13 mouse cellular contexts compared by ENCODE assay signal in genomic region chr17:26974547-26974946, GRCm38 (mm10). TPM values are rescaled to one million over a fixed set of nuclear protein-coding genes. Genes with fewer than 3 reads are reported as not detected.
A peak's percentile ranks its signal among the peaks of the same experiment; 100 is the strongest.
DNase-seq lines count a peak whose midpoint lies in the region; ATAC-seq and TF ChIP-seq lines count a peak whose summit lies in the region.
"Had no signal": no experiment of that assay in that cellular context is flagged by ENCODE, and none has a peak within 500 bp of the region (broad histone marks: within the 10 kb centered on the region; RNA-seq: fewer than 3 reads in every experiment).

No protein-coding gene starts in this region.

- ATAC-seq in hindbrain, embryonic 11.5 days (ENCODE audit: low FRiP score) = no peak
- ATAC-seq in embryonic facial prominence, embryonic 15.5 days (ENCODE audit: insufficient number of reproducible peaks, low FRiP score, low TSS enrichment, low read depth) = no peak
- ATAC-seq in limb, embryonic 13.5 days (ENCODE audit: low FRiP score, low read depth) = no peak
- no peak for ATAC-seq in monocyte, adult 5-6 weeks (replicated peaks; ENCODE audit: insufficient number of reproducible peaks, low FRiP score, low TSS enrichment, poor library complexity, severe bottlenecking)
- ATAC-seq: CD4-positive, CD25-positive, alpha-beta regulatory T cell, adult 4 months had no signal

- intact Hi-C loops in left cerebral cortex, postnatal 4 days (cut with DNase I) = no loop called here

- TF ChIP-seq POLR2A in CH12.LX (IDR thresholded peaks at IDR 0.05; ENCODE audit: low read depth, low read length) = no peak

- in situ Hi-C loops in CH12.LX (cut with MboI; ENCODE audit: low pct_ligation_motif_present, low pct_unique_long_range_greater_than_20kb, low sequenced_read_pairs) = no loop called here

- H3K36me3 ChIP-seq in hindbrain, embryonic 10.5 days = peaks cover 68% of the 10 kb centered on the region
- 0 out of 2 replicates have a peak, but pooled peaks cover 4% of the 10 kb centered on the region for H3K36me3 ChIP-seq in hindbrain, embryonic 11.5 days (ENCODE audit: control insufficient read depth, insufficient read depth, low read length)
- H3K36me3 ChIP-seq in CH12.LX (replicated peaks in 1 of 2; ENCODE audit: control insufficient read depth in 1 of 2, insufficient read depth in 1 of 2, low read length in 1 of 2) = peaks cover 34 to 53% of the 10 kb centered on the region in 2 experiments
- H3K36me3 ChIP-seq in embryonic facial prominence, embryonic 15.5 days = peaks cover 53% of the 10 kb centered on the region
- H3K36me3 ChIP-seq in limb, embryonic 13.5 days = peaks cover 60% of the 10 kb centered on the region

- dilution Hi-C loops in CH12.LX (cut with MboI; ENCODE audit: extremely low pct_ligation_motif_present, extremely low pct_unique_long_range_greater_than_20kb, low sequenced_read_pairs) = no loop called here

- no peak for TF ChIP-seq EP300 in CH12.LX (IDR thresholded peaks at IDR 0.05; ENCODE audit: low read length)

- H3K4me1 ChIP-seq in hindbrain, embryonic 10.5 days (replicated peaks) = peaks cover 52% of the 10 kb centered on the region
- peaks cover 6% of the 10 kb centered on the region; the same call in 1 of the 2 replicates for H3K4me1 ChIP-seq in hindbrain, embryonic 11.5 days (replicated peaks; ENCODE audit: control insufficient read depth, insufficient read depth, low read length)
- peaks cover 22 to 58% of the 10 kb centered on the region in 2 experiments for H3K4me1 ChIP-seq in CH12.LX (ENCODE audit: control insufficient read depth in 1 of 2, insufficient read depth in 2 of 2)
- H3K4me1 ChIP-seq in embryonic facial prominence, embryonic 15.5 days = peaks cover 45% of the 10 kb centered on the region
- H3K4me1 ChIP-seq in limb, embryonic 13.5 days = peaks cover 46% of the 10 kb centered on the region

- H3K27me3 ChIP-seq in hindbrain, embryonic 10.5 days (ENCODE audit: insufficient read depth, poor library complexity, severe bottlenecking) = no peaks in the 10 kb centered on the region
- no peaks in the 10 kb centered on the region for H3K27me3 ChIP-seq in hindbrain, embryonic 11.5 days (ENCODE audit: control insufficient read depth, insufficient read depth, low read length)
- H3K27me3 ChIP-seq in CH12.LX (replicated peaks) = no peaks in the 10 kb centered on the region
- H3K27me3 ChIP-seq in embryonic facial prominence, embryonic 15.5 days = no peaks in the 10 kb centered on the region
- H3K27me3 ChIP-seq in limb, embryonic 13.5 days = no peaks in the 10 kb centered on the region

- peak overlapping the region; percentile 92; the same call in 1 of the 2 replicates for H3K4me3 ChIP-seq in hindbrain, embryonic 10.5 days
- H3K4me3 ChIP-seq in hindbrain, embryonic 11.5 days (ENCODE audit: low read depth, low read length) = no peak overlapping the region
- H3K4me3 ChIP-seq in CH12.LX (replicated peaks in 1 of 3; ENCODE audit: low read depth in 2 of 3, low read length in 2 of 3, poor library complexity in 1 of 3) = no peak overlapping the region
- peak overlapping the region; percentile 85 for H3K4me3 ChIP-seq in embryonic facial prominence, embryonic 15.5 days (replicated peaks)
- H3K4me3 ChIP-seq in limb, embryonic 13.5 days = peak overlapping the region; percentile 87; the same call in 1 of the 2 replicates

- no peak overlapping the region for H3K4me2 ChIP-seq in hindbrain, embryonic 11.5 days (replicated peaks; ENCODE audit: low read depth, low read length)
- peak overlapping the region; percentile 26; the same call in 1 of the 2 replicates for H3K4me2 ChIP-seq in CH12.LX (ENCODE audit: insufficient read depth, low read depth, poor library complexity, severe bottlenecking)
- H3K4me2 ChIP-seq in embryonic facial prominence, embryonic 15.5 days (replicated peaks) = no peak overlapping the region
- H3K4me2 ChIP-seq in limb, embryonic 13.5 days (replicated peaks) = peak overlapping the region; percentile 98

- H3K9me3 ChIP-seq in hindbrain, embryonic 10.5 days = no peaks in the 10 kb centered on the region
- H3K9me3 ChIP-seq in hindbrain, embryonic 11.5 days (ENCODE audit: control insufficient read depth, low read length) = no peaks in the 10 kb centered on the region
- H3K9me3 ChIP-seq in CH12.LX (replicated peaks; ENCODE audit: low read length) = peaks cover 5% of the 10 kb centered on the region
- no peaks in the 10 kb centered on the region for H3K9me3 ChIP-seq in embryonic facial prominence, embryonic 15.5 days (replicated peaks)
- H3K9me3 ChIP-seq in limb, embryonic 13.5 days = 0 out of 2 replicates have a peak, but pooled peaks cover 3% of the 10 kb centered on the region

- no peak overlapping the region for H3K9ac ChIP-seq in hindbrain, embryonic 11.5 days (ENCODE audit: low read depth, low read length)
- 0 out of 2 replicates have a peak overlapping the region, but pooled peaks have one; percentile 81 for H3K9ac ChIP-seq in CH12.LX (ENCODE audit: insufficient read depth, low read depth)
- H3K9ac ChIP-seq in embryonic facial prominence, embryonic 15.5 days = no peak overlapping the region
- peak overlapping the region; percentile 86; the same call in 1 of the 2 replicates for H3K9ac ChIP-seq in limb, embryonic 13.5 days

- no peak overlapping the region for H3K27ac ChIP-seq in hindbrain, embryonic 10.5 days
- H3K27ac ChIP-seq in hindbrain, embryonic 11.5 days (ENCODE audit: low read depth, low read length) = no peak overlapping the region
- no peak overlapping the region for H3K27ac ChIP-seq in CH12.LX (ENCODE audit: insufficient read depth, low read depth)
- H3K27ac ChIP-seq in embryonic facial prominence, embryonic 15.5 days (replicated peaks) = no peak overlapping the region
- H3K27ac ChIP-seq in limb, embryonic 13.5 days = no peak overlapping the region

- peaks cover 21% of the 10 kb centered on the region for H3K79me2 ChIP-seq in CH12.LX (replicated peaks; ENCODE audit: control insufficient read depth, extremely low read depth, insufficient read depth, poor library complexity, severe bottlenecking)

- TF ChIP-seq CTCF in CH12.LX (conservative IDR thresholded peaks at IDR 0.05 in 1 of 2, IDR thresholded peaks at IDR 0.05 in 1 of 2; ENCODE audit: low read depth in 2 of 2, low read length in 2 of 2) = no peak

- 94% methylated on average over 15 of the region's 15 CpGs for WGBS in hindbrain, embryonic 10.5 days
- 92% methylated on average over 15 of the region's 15 CpGs for WGBS in hindbrain, embryonic 11.5 days
- 93% methylated on average over 15 of the region's 15 CpGs for WGBS in embryonic facial prominence, embryonic 15.5 days
- 94% methylated on average over 15 of the region's 15 CpGs for WGBS in limb, embryonic 13.5 days

- TF ChIP-seq RAD21 in CH12.LX (IDR thresholded peaks at IDR 0.05; ENCODE audit: low read depth, low read length) = no peak

- DNase-seq in hindbrain, embryonic 10.5 days (ENCODE audit: low spot score) = no peak
- DNase-seq in hindbrain, embryonic 11.5 days (ENCODE audit: low spot score) = no peak
- no peak for DNase-seq in CH12.LX (ENCODE audit: extremely low read depth)
- DNase-seq in layer of hippocampus, adult 9-10 months (ENCODE audit: low spot score) = no peak
- DNase-seq in left cerebral cortex, postnatal 4 days = no peak
- DNase-seq: gastrocnemius, postnatal 10 days; kidney, adult 8-10 months; right cerebral cortex, postnatal 14 days; thymus, adult 2 months had no signal

RNA-seq across cellular contexts. Expression of gene Zbtb9, which starts 1.6 kb away (rescaled TPM):
- 16.5 and 19.9 TPM in 2 replicates for polyA plus RNA-seq in hindbrain, embryonic 10.5 days (2016; fragmentation: Nextera tagmentation; extraction: Ambion mirVana)
- polyA plus RNA-seq in hindbrain, embryonic 11.5 days (2014; fragmentation: Nextera tagmentation; extraction: Ambion mirVana) = 10.5 and 13.2 TPM in 2 replicates
- 8.1 and 9.0 TPM in 2 replicates for total RNA-seq in CH12.LX (2012; rRNA removed)
- 11.0 and 14.3 TPM in 2 replicates for total RNA-seq in CH12.LX (2014; rRNA removed)
- polyA plus RNA-seq in CH12.LX (2012; ENCODE audit: insufficient read length, low read depth) = 1.1 and 2.0 TPM in 2 replicates
- 13.8 and 15.6 TPM in 2 replicates for polyA plus RNA-seq in embryonic facial prominence, embryonic 15.5 days (2015; fragmentation: Nextera tagmentation; extraction: Ambion mirVana)
- polyA plus RNA-seq in limb, embryonic 13.5 days (2015; fragmentation: Nextera tagmentation; extraction: Ambion mirVana) = 15.5 and 16.7 TPM in 2 replicates
- total RNA-seq in monocyte, adult 5-6 weeks (2017) = 23.5 to 34.2 TPM (median 32.3 TPM) in 3 replicates
- 10 to 100 TPM; 17.0 to 18.1 TPM for total RNA-seq in left cerebral cortex, postnatal 4 days (2021)

RNA-seq across cellular contexts. Expression of gene Syngap1, which starts 33.5 kb away (rescaled TPM):
- polyA plus RNA-seq in hindbrain, embryonic 10.5 days (2016; fragmentation: Nextera tagmentation; extraction: Ambion mirVana) = 2.0 TPM in 2 replicates
- polyA plus RNA-seq in hindbrain, embryonic 11.5 days (2014; fragmentation: Nextera tagmentation; extraction: Ambion mirVana) = 3.4 and 4.7 TPM in 2 replicates
- total RNA-seq in CH12.LX (2012; rRNA removed) = 1.3 and 1.7 TPM in 2 replicates
- total RNA-seq in CH12.LX (2014; rRNA removed) = 0.34 TPM in 1 of 2 replicates, not detected in the other
- 2.4 and 3.1 TPM in 2 replicates for polyA plus RNA-seq in CH12.LX (2012; ENCODE audit: insufficient read length, low read depth)
- 2.2 and 3.2 TPM in 2 replicates for polyA plus RNA-seq in embryonic facial prominence, embryonic 15.5 days (2015; fragmentation: Nextera tagmentation; extraction: Ambion mirVana)
- polyA plus RNA-seq in limb, embryonic 13.5 days (2015; fragmentation: Nextera tagmentation; extraction: Ambion mirVana) = 3.6 and 4.4 TPM in 2 replicates
- 0.76 to 3.9 TPM (median 0.96 TPM) in 3 replicates for total RNA-seq in monocyte, adult 5-6 weeks (2017)
- 100 to 1,000 TPM; 350 to 366 TPM for total RNA-seq in left cerebral cortex, postnatal 4 days (2021)
- polyA plus RNA-seq: CD4-positive, CD25-positive, alpha-beta regulatory T cell, adult 4 months had no signal

RNA-seq across cellular contexts. Expression of gene Cuta, which starts 35.2 kb away (rescaled TPM):
- polyA plus RNA-seq in hindbrain, embryonic 10.5 days (2016; fragmentation: Nextera tagmentation; extraction: Ambion mirVana) = 186 and 189 TPM in 2 replicates
- 135 and 154 TPM in 2 replicates for polyA plus RNA-seq in hindbrain, embryonic 11.5 days (2014; fragmentation: Nextera tagmentation; extraction: Ambion mirVana)
- 34.6 and 42.4 TPM in 2 replicates for total RNA-seq in CH12.LX (2012; rRNA removed)
- 26.8 and 30.5 TPM in 2 replicates for total RNA-seq in CH12.LX (2014; rRNA removed)
- 83.0 and 121 TPM in 2 replicates for polyA plus RNA-seq in CH12.LX (2012; ENCODE audit: insufficient read length, low read depth)
- 172 and 180 TPM in 2 replicates for polyA plus RNA-seq in embryonic facial prominence, embryonic 15.5 days (2015; fragmentation: Nextera tagmentation; extraction: Ambion mirVana)
- polyA plus RNA-seq in limb, embryonic 13.5 days (2015; fragmentation: Nextera tagmentation; extraction: Ambion mirVana) = 170 and 176 TPM in 2 replicates
- 22.8 to 35.9 TPM (median 25.9 TPM) in 3 replicates for total RNA-seq in monocyte, adult 5-6 weeks (2017)
- 10 to 100 TPM; 78.8 TPM for total RNA-seq in left cerebral cortex, postnatal 4 days (2021)

RNA-seq across cellular contexts. Expression of gene Phf1, which starts 41.7 kb away (rescaled TPM):
- polyA plus RNA-seq in hindbrain, embryonic 10.5 days (2016; fragmentation: Nextera tagmentation; extraction: Ambion mirVana) = 4.5 and 8.2 TPM in 2 replicates
- 4.5 and 5.5 TPM in 2 replicates for polyA plus RNA-seq in hindbrain, embryonic 11.5 days (2014; fragmentation: Nextera tagmentation; extraction: Ambion mirVana)
- total RNA-seq in CH12.LX (2012; rRNA removed) (3.3 and 4.1 TPM in 2 replicates), CH12.LX (2014; rRNA removed) (1.5 and 1.7 TPM in 2 replicates)
- polyA plus RNA-seq in CH12.LX (2012; ENCODE audit: insufficient read length, low read depth) = 3.5 and 4.2 TPM in 2 replicates
- 13.6 and 17.4 TPM in 2 replicates for polyA plus RNA-seq in embryonic facial prominence, embryonic 15.5 days (2015; fragmentation: Nextera tagmentation; extraction: Ambion mirVana)
- 15.0 and 15.6 TPM in 2 replicates for polyA plus RNA-seq in limb, embryonic 13.5 days (2015; fragmentation: Nextera tagmentation; extraction: Ambion mirVana)
- total RNA-seq in monocyte, adult 5-6 weeks (2017) = 26.2 to 57.6 TPM (median 30.0 TPM) in 3 replicates
- 10 to 100 TPM; 30.5 to 33.6 TPM for total RNA-seq in left cerebral cortex, postnatal 4 days (2021)

RNA-seq across cellular contexts. Expression of gene Bak1, which starts 54.3 kb away (rescaled TPM):
- 2.9 and 6.6 TPM in 2 replicates for polyA plus RNA-seq in hindbrain, embryonic 10.5 days (2016; fragmentation: Nextera tagmentation; extraction: Ambion mirVana)
- 7.4 and 9.5 TPM in 2 replicates for polyA plus RNA-seq in hindbrain, embryonic 11.5 days (2014; fragmentation: Nextera tagmentation; extraction: Ambion mirVana)
- total RNA-seq in CH12.LX (2012; rRNA removed) (57.3 and 69.8 TPM in 2 replicates), CH12.LX (2014; rRNA removed) (61.8 and 62.9 TPM in 2 replicates)
- polyA plus RNA-seq in CH12.LX (2012; ENCODE audit: insufficient read length, low read depth) = 123 and 140 TPM in 2 replicates
- polyA plus RNA-seq in embryonic facial prominence, embryonic 15.5 days (2015; fragmentation: Nextera tagmentation; extraction: Ambion mirVana) = 5.6 and 7.3 TPM in 2 replicates
- polyA plus RNA-seq in limb, embryonic 13.5 days (2015; fragmentation: Nextera tagmentation; extraction: Ambion mirVana) = 4.6 and 4.7 TPM in 2 replicates
- 39.5 to 56.8 TPM (median 45.8 TPM) in 3 replicates for total RNA-seq in monocyte, adult 5-6 weeks (2017)
- total RNA-seq in left cerebral cortex, postnatal 4 days (2021) = 10 to 100 TPM; 30.0 to 33.9 TPM

Comparison
In these comparisons a context has a peak if more than half of its experiments do, and no peak if none do; other contexts are left out.
1. H3K4me3 ChIP-seq: peak in hindbrain, embryonic 10.5 days (single experiment), embryonic facial prominence, embryonic 15.5 days (single experiment) and limb, embryonic 13.5 days (single experiment); none in hindbrain, embryonic 11.5 days (single experiment) and CH12.LX (0 of 3).
2. H3K4me2 ChIP-seq: peak in CH12.LX (single experiment) and limb, embryonic 13.5 days (single experiment); none in hindbrain, embryonic 11.5 days (single experiment) and embryonic facial prominence, embryonic 15.5 days (single experiment).
3. H3K9ac ChIP-seq: peak in CH12.LX (single experiment) and limb, embryonic 13.5 days (single experiment); none in hindbrain, embryonic 11.5 days (single experiment) and embryonic facial prominence, embryonic 15.5 days (single experiment).